Mouse (Mus musculus): ENCODE results near the gene Olfr437.
"Not testable (repeated sequence)": the region's sequence is repeated elsewhere in the genome, so short reads cannot be mapped to it uniquely, and the experiment has no call there.

The Olfr437 gene

GRCm38 (mm10) chr6:43162982-43163381 is at the start of gene Olfr437:
Gene Olfr437, plus strand, starts transcription at chr6:43163282.
- DNase-seq (ENCODE audit: low spot score) = no peak

GRCm38 (mm10) chr6:43146267-43146666 is 16.8 kb upstream of the Olfr437 start, which contains the start of gene Olfr237-ps1:
Gene Olfr237-ps1, plus strand, starts transcription at chr6:43146567.
- DNase-seq (ENCODE audit: low spot score) = not testable (repeated sequence)

- no peak for DNase-seq (ENCODE audit: low spot score)
Observed at GRCm38 (mm10) chr6:43159502-43159901, 3.6 kb upstream of the Olfr437 start.

GRCm38 (mm10) chr6:43167246-43167645 is 4.2 kb downstream of the Olfr437 start:
- no peak for DNase-seq (ENCODE audit: low spot score)

- DNase-seq (ENCODE audit: low spot score) = no peak
Observed at GRCm38 (mm10) chr6:43171840-43172239, 8.8 kb downstream of the Olfr437 start, which contains the start of gene Olfr13. Gene Olfr13, plus strand, starts transcription at chr6:43172140.

GRCm38 (mm10) chr6:43178129-43178528 is 15.0 kb downstream of the Olfr437 start:
- no peak for DNase-seq (ENCODE audit: low spot score)

- DNase-seq (ENCODE audit: low spot score) = no peak
Observed at GRCm38 (mm10) chr6:43178584-43179501, 15.8 kb downstream of the Olfr437 start.

GRCm38 (mm10) chr6:43190986-43191385 is 27.9 kb downstream of the Olfr437 start:
- no peak for DNase-seq (ENCODE audit: low spot score)

GRCm38 (mm10) chr6:43196781-43197180 is 33.7 kb downstream of the Olfr437 start, which contains the start of gene Olfr435:
Gene Olfr435, plus strand, starts transcription at chr6:43197146.
- no peak for DNase-seq (ENCODE audit: low spot score)

- no peak for DNase-seq (ENCODE audit: low spot score)
Observed at GRCm38 (mm10) chr6:43198094-43198493, 35.0 kb downstream of the Olfr437 start.

GRCm38 (mm10) chr6:43202786-43203185 is 39.7 kb downstream of the Olfr437 start:
- no peak for DNase-seq (ENCODE audit: low spot score)

GRCm38 (mm10) chr6:43205355-43205754 is 42.3 kb downstream of the Olfr437 start:
- no peak for DNase-seq (ENCODE audit: low spot score)

GRCm38 (mm10) chr6:43212873-43213272 is 49.8 kb downstream of the Olfr437 start, which contains the start of gene Olfr434:
Gene Olfr434, plus strand, starts transcription at chr6:43213021.
- DNase-seq (ENCODE audit: low spot score) = not testable (repeated sequence)

Measured in embryo, embryonic 10 days (tissue).